Mouse (Mus musculus): ENCODE measurements at regions not wholly inside any gene's neighbourhood (a gene's known extent, or its start where the extent isn't known, plus 50 kb on each side); places are given as distances from the start of the nearest gene placed in this dataset.

- TF ChIP-seq TAL1 (IDR thresholded peaks at IDR 0.05; ENCODE audit: low read length) (no peak), GATA1 (IDR thresholded peaks at IDR 0.05; ENCODE audit: low read length) (no peak)
These were observed 54.6 kb downstream of the Gas1 start for GRCm38 (mm10) chr13:60122341-60123173.
